Mouse (Mus musculus) cortical plate, adult 2 months (tissue): ENCODE measurements around the gene Trat1.

Source experiments
- CTCF ChIP-seq: fragments of 200-500 bp; IDR thresholded peaks from 2 replicates; pipeline ENCODE4 v1.5.1; 2011; ENCODE audit warnings: mild to moderate bottlenecking, control low read depth, low read length; ENCODE audit not compliant: insufficient read depth; ENCODE audit errors: extremely low read depth
- POLR2A ChIP-seq: fragments of 200-500 bp; IDR thresholded peaks from 2 replicates; pipeline ENCODE4 v1.6.1; 2011; ENCODE audit warnings: mild to moderate bottlenecking, low read length, control low read depth; ENCODE audit not compliant: insufficient read depth; ENCODE audit errors: extremely low read depth

- TF ChIP-seq CTCF = no peak
- TF ChIP-seq POLR2A = no peak
Measured at GRCm38 (mm10) chr16:48745011-48745410, 26.8 kb downstream of the Trat1 start.
